Mouse (Mus musculus): Measurements from ENCODE around the gene Fgfr2.

GRCm38 (mm10) chr7:130780866-130781419, 2342.2 kb downstream of the Fgfr2 start:
- no peak for TF ChIP-seq NANOG (IDR thresholded peaks at IDR 0.05; ENCODE audit: borderline replicate concordance, low read length)
- TF ChIP-seq CTCF (conservative IDR thresholded peaks at IDR 0.05; ENCODE audit: low read length) = no peak
- TF ChIP-seq POU5F1 (IDR thresholded peaks at IDR 0.05; ENCODE audit: borderline replicate concordance, low read length) = no peak

Measured in E14TG2a.4 (cell line).